8 mouse cellular contexts compared by ENCODE assay signal in genomic region chr2:158556225-158556624, GRCm38 (mm10). TPM values are rescaled to one million over a fixed set of nuclear protein-coding genes. Genes with fewer than 3 reads are reported as not detected.
DNase-seq lines count a peak whose midpoint lies in the region; ATAC-seq and TF ChIP-seq lines count a peak whose summit lies in the region.

No protein-coding gene starts in this region.

- peak overlapping the region; percentile 60 for H3K4me2 ChIP-seq in forebrain, postnatal 0 days (ENCODE audit: low read depth)
- peak overlapping the region; percentile 38 for H3K4me2 ChIP-seq in lung, embryonic 16.5 days (ENCODE audit: low read depth, low read length)

- TF ChIP-seq CTCF in forebrain, postnatal 0 days (IDR thresholded peaks at IDR 0.05; ENCODE audit: low read depth): peak; percentile 88

- no peaks in the 10 kb centered on the region; the same call in 1 of the 2 replicates for H3K9me3 ChIP-seq in ES-E14 (ENCODE audit: control insufficient read depth, insufficient read depth, low read depth, low read length)
- H3K9me3 ChIP-seq in forebrain, postnatal 0 days (ENCODE audit: low read length): no peaks in the 10 kb centered on the region
- H3K9me3 ChIP-seq in hindbrain, embryonic 10.5 days: peaks cover 5% of the 10 kb centered on the region; the same call in 1 of the 2 replicates
- no peaks in the 10 kb centered on the region for H3K9me3 ChIP-seq in lung, embryonic 16.5 days (ENCODE audit: control insufficient read depth, low read length)

- in situ Hi-C loops in ES-E14 (cut with MboI; ENCODE audit: low sequenced_read_pairs in 2 of 2, unreplicated experiment in 2 of 2): no loop called here

- peak; percentile 70 for ATAC-seq in forebrain, postnatal 0 days
- ATAC-seq in lung, embryonic 16.5 days (ENCODE audit: low read depth): no peak; the same call in 1 of the 2 replicates

- no peaks in the 10 kb centered on the region; the same call in none of the 2 replicates for H3K27me3 ChIP-seq in forebrain, postnatal 0 days (ENCODE audit: insufficient read depth, low read length)
- peaks cover 59% of the 10 kb centered on the region for H3K27me3 ChIP-seq in hindbrain, embryonic 10.5 days (ENCODE audit: insufficient read depth, poor library complexity, severe bottlenecking)
- peaks cover 21% of the 10 kb centered on the region for H3K27me3 ChIP-seq in lung, embryonic 16.5 days (ENCODE audit: control insufficient read depth, insufficient read depth, low read depth, low read length)

- H3K9ac ChIP-seq in ES-E14 (ENCODE audit: insufficient read depth, low read depth, low read length, poor library complexity, severe bottlenecking): no peak overlapping the region
- H3K9ac ChIP-seq in forebrain, postnatal 0 days: peak overlapping the region; percentile 40; the same call in 1 of the 2 replicates
- no peak overlapping the region for H3K9ac ChIP-seq in lung, embryonic 16.5 days (ENCODE audit: low read length)

- no peak overlapping the region for H3K4me3 ChIP-seq in ES-E14 (ENCODE audit: insufficient read depth in 1 of 2, low read depth in 1 of 2, low read length in 2 of 2, poor library complexity in 1 of 2, severe bottlenecking in 1 of 2)
- peak overlapping the region; percentile 31 for H3K4me3 ChIP-seq in forebrain, postnatal 0 days (ENCODE audit: low read depth, low read length)
- H3K4me3 ChIP-seq in hindbrain, embryonic 10.5 days: peak overlapping the region; percentile 45
- H3K4me3 ChIP-seq in lung, embryonic 16.5 days (ENCODE audit: low read length): 0 out of 2 replicates have a peak overlapping the region, but pooled peaks have one; percentile 15

- no peaks in the 10 kb centered on the region for H3K36me3 ChIP-seq in ES-E14 (ENCODE audit: control insufficient read depth, insufficient read depth, low read length, poor library complexity, severe bottlenecking)
- no peaks in the 10 kb centered on the region for H3K36me3 ChIP-seq in forebrain, postnatal 0 days (ENCODE audit: insufficient read depth)
- no peaks in the 10 kb centered on the region for H3K36me3 ChIP-seq in hindbrain, embryonic 10.5 days
- no peaks in the 10 kb centered on the region for H3K36me3 ChIP-seq in lung, embryonic 16.5 days (ENCODE audit: control insufficient read depth, insufficient read depth, low read length)

- WGBS in forebrain, postnatal 0 days: 1% methylated on average over 10 of the region's 20 CpGs
- WGBS in hindbrain, embryonic 10.5 days: under 1% methylated on average over 20 of the region's 20 CpGs
- WGBS in lung, embryonic 16.5 days: 1% methylated on average over 20 of the region's 20 CpGs

- H3K4me1 ChIP-seq in ES-E14 (ENCODE audit: control insufficient read depth in 2 of 2, insufficient read depth in 2 of 2, low read length in 2 of 2, poor library complexity in 1 of 2): peaks cover 0 to 7% of the 10 kb centered on the region in 2 experiments; a peak in 2 of 4 replicates
- peaks cover 8% of the 10 kb centered on the region for H3K4me1 ChIP-seq in forebrain, postnatal 0 days (ENCODE audit: insufficient read depth)
- H3K4me1 ChIP-seq in hindbrain, embryonic 10.5 days (replicated peaks): peaks cover 47% of the 10 kb centered on the region
- peaks cover 3% of the 10 kb centered on the region; the same call in 1 of the 2 replicates for H3K4me1 ChIP-seq in lung, embryonic 16.5 days (replicated peaks; ENCODE audit: control insufficient read depth, insufficient read depth, low read length)

- peak; percentile 67 for DNase-seq in ES-E14 (ENCODE audit: low read depth, low spot score)
- peak; percentile 79 to 83 for DNase-seq in cerebellum, adult 18-20 months
- DNase-seq in forebrain, postnatal 0 days: peak; percentile 91
- peak; percentile 81 for DNase-seq in hindbrain, embryonic 10.5 days (ENCODE audit: low spot score)
- peak; percentile 55 for DNase-seq in layer of hippocampus, adult 9-10 months (ENCODE audit: low spot score)
- DNase-seq in ovary, postnatal 36 days (ENCODE audit: low spot score): peak; percentile 65
- DNase-seq in thymus, postnatal 14 days: peak; percentile 79

- H3K27ac ChIP-seq in ES-E14 (ENCODE audit: insufficient read depth, low read depth, low read length, poor library complexity, severe bottlenecking): no peak overlapping the region
- peak overlapping the region; percentile 80 for H3K27ac ChIP-seq in forebrain, postnatal 0 days (ENCODE audit: low read depth, low read length)
- no peak overlapping the region; the same call in 1 of the 2 replicates for H3K27ac ChIP-seq in hindbrain, embryonic 10.5 days
- H3K27ac ChIP-seq in lung, embryonic 16.5 days (ENCODE audit: low read length): no peak overlapping the region

TF ChIP-seq in ES-E14, 5 proteins besides CTCF, POLR2A, EP300 and RAD21:
- no peak for TF ChIP-seq HCFC1 (IDR thresholded peaks at IDR 0.05; ENCODE audit: borderline replicate concordance, insufficient read depth, low read length)
- TF ChIP-seq ZNF384 (IDR thresholded peaks at IDR 0.05; ENCODE audit: low read depth, low read length): no peak
- TF ChIP-seq ZC3H11A (IDR thresholded peaks at IDR 0.05; ENCODE audit: borderline replicate concordance, low read depth, low read length): no peak
- TF ChIP-seq MAFK (IDR thresholded peaks at IDR 0.05; ENCODE audit: insufficient read depth, low read depth, low read length): no peak
- no peak for TF ChIP-seq CHD2 (IDR thresholded peaks at IDR 0.05; ENCODE audit: low read depth, low read length)

RNA-seq across cellular contexts. Expression of gene Arhgap40, which starts 43.6 kb away (rescaled TPM):
- 0.58 and 0.89 TPM in 2 replicates for total RNA-seq in ES-E14 (2012; rRNA removed)
- 0.14 and 0.46 TPM in 2 replicates for total RNA-seq in forebrain, postnatal 0 days (2014; rRNA removed)
- 0.41 and 0.58 TPM in 2 replicates for polyA plus RNA-seq in forebrain, postnatal 0 days (2015; fragmentation: Nextera tagmentation; extraction: Ambion mirVana)
- polyA plus RNA-seq in hindbrain, embryonic 10.5 days (2016; fragmentation: Nextera tagmentation; extraction: Ambion mirVana): 0.27 TPM in 1 of 2 replicates, not detected in the other
- polyA plus RNA-seq in lung, embryonic 16.5 days (2015; fragmentation: Nextera tagmentation; extraction: Ambion mirVana): not detected in 2 replicates

RNA-seq across cellular contexts. Expression of gene Adig, which starts 53.8 kb away (rescaled TPM):
- total RNA-seq in ES-E14 (2012; rRNA removed): 0.85 TPM in 1 of 2 replicates, not detected in the other
- total RNA-seq in forebrain, postnatal 0 days (2014; rRNA removed): not detected in 2 replicates
- polyA plus RNA-seq in forebrain, postnatal 0 days (2015; fragmentation: Nextera tagmentation; extraction: Ambion mirVana): not detected in 2 replicates
- not detected in 2 replicates for polyA plus RNA-seq in hindbrain, embryonic 10.5 days (2016; fragmentation: Nextera tagmentation; extraction: Ambion mirVana)
- not detected in 2 replicates for polyA plus RNA-seq in lung, embryonic 16.5 days (2015; fragmentation: Nextera tagmentation; extraction: Ambion mirVana)

RNA-seq across cellular contexts. Expression of gene Slc32a1, which starts 54.3 kb away (rescaled TPM):
- 0.53 and 0.71 TPM in 2 replicates for total RNA-seq in ES-E14 (2012; rRNA removed)
- total RNA-seq in forebrain, postnatal 0 days (2014; rRNA removed): 23.5 and 37.4 TPM in 2 replicates
- 7.4 and 10.8 TPM in 2 replicates for polyA plus RNA-seq in forebrain, postnatal 0 days (2015; fragmentation: Nextera tagmentation; extraction: Ambion mirVana)
- 0.35 and 1.4 TPM in 2 replicates for polyA plus RNA-seq in hindbrain, embryonic 10.5 days (2016; fragmentation: Nextera tagmentation; extraction: Ambion mirVana)
- polyA plus RNA-seq in lung, embryonic 16.5 days (2015; fragmentation: Nextera tagmentation; extraction: Ambion mirVana): not detected in 2 replicates

Comparison
In these comparisons a context has a peak if more than half of its experiments do, and no peak if none do; other contexts are left out.
1. H3K4me3 ChIP-seq: peak in forebrain, postnatal 0 days (single experiment), hindbrain, embryonic 10.5 days (single experiment) and lung, embryonic 16.5 days (single experiment); none in ES-E14 (0 of 2).
2. Peak in every context shown above with its lines, with median percentiles within 50 percentile points of each other: DNase-seq.